Mouse (Mus musculus): ENCODE data around the gene Dlgap4. TPM values are rescaled to one million over a fixed set of nuclear protein-coding genes. Genes with fewer than 3 reads are reported as not detected.
A peak's percentile ranks its signal among the peaks of the same experiment; 100 is the strongest.

The Dlgap4 gene
- polyA plus RNA-seq, 1 experiment from 2014 or later: 56.3 TPM

DNA sequence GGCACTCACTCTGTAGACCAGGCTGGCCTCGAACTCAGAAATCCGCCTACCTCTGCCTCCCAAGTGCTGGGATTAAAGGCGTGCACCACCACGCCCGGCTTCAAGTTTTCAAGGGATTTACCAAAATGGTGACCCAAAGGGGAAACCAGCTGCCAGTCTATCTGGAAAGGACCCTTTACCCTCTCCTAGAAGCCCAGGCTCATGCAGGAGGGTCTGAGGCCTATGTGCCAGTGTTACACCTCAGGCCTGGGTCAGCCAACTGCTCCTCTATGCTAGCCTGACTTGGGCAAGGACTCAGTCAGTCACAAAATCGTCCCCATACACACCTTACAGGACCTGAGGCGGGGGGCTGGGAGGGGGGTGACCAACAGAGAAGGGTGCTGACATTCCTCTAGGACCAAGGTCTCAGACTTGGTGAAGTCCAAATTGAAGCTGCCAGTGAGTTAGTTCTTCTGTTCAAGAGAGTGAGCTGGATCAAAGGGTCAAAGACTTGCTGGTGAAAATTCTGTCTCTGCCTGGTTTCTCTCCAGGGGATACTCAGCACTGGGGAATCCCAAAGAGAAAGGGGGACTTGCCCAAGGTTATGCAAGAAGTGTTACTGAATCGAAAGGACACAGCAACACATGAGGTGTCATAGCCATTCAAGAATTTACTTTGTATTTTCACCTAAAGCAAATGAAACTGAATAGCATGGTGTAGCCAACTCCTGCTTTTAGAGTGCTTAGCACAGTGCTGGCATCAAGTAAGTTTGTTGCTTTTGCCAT lies 106.2 kb downstream of the Dlgap4 start:
- Histone ChIP-seq H3K9ac (peak overlapping the region; percentile 83), H3K9me3 (no peaks in the 10 kb centered on the region), H3K36me3 (no peaks in the 10 kb centered on the region), H3K27ac (peak overlapping the region; percentile 77), H3K4me2 (peak overlapping the region; percentile 87), H3K4me1 (peaks cover 49% of the 10 kb centered on the region), H3K27me3 (replicated peaks) (no peaks in the 10 kb centered on the region), H3K4me3 (replicated peaks) (peak overlapping the region; percentile 82)
- 86% methylated on average over 8 of the region's 8 CpGs for whole genome bisulfite sequencing
- ATAC-seq (ENCODE audit: insufficient read depth, low FRiP score, low read depth): no peak

- H3K27me3 ChIP-seq (replicated peaks): no peaks in the 10 kb centered on the region
- H3K4me1 ChIP-seq: peaks cover 55% of the 10 kb centered on the region
- no peaks in the 10 kb centered on the region for H3K9me3 ChIP-seq
- ATAC-seq (ENCODE audit: insufficient read depth, low FRiP score, low read depth): peak; percentile 2; the same call in 1 of the 2 replicates
- H3K27ac ChIP-seq: peak overlapping the region; percentile 77
- no peaks in the 10 kb centered on the region for H3K36me3 ChIP-seq
- peak overlapping the region; percentile 83 for H3K9ac ChIP-seq
- H3K4me3 ChIP-seq (replicated peaks): peak overlapping the region; percentile 82
- H3K4me2 ChIP-seq: peak overlapping the region; percentile 87
- 2% methylated on average over 10 of the region's 10 CpGs for WGBS
Measured at GRCm38 (mm10) chr2:156720313-156720674, 106.8 kb downstream of the Dlgap4 start.

DNA sequence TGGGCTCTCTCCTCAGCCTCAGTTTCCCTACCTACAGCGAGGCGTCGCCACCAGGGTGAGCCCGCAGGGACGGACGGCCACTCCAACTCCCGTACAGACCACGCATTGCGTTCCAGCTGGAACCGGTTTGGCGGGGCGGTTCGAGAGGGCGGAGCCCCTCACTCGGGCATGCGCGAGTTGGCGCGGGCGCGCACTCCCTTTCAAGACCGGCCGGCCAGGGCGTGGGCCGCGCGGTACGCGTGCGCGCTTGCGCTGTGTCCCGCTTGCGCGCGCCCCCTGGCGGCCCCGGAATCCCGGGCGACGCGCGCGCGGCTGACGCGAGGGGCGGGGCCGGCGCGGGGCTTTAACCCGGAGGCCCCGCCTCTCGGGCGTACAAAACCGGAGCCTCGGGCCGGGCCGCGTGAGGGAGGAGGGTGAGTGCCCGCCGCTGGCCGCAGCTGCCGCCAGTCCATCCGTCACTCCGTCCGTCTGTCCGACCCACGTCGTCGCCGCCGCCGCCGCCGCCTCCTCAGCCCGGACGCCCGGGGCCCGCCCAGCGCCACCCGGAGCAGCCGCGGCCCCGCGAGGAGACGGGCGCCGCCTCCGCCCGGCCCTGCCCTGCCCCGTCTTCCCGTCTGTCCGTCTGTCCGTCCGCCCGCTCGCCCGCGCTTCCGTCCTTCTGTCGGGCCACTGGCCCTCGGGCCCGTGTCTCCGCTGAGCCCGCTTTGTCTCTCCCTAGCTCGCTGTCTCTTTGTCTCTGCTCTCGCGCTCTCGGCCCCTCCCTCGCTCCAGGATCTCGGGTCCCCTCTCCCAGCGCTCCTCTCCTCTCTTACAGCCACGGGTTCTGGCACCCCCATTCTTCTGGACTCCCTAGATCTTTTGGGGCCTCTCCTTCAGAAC lies 107.4 kb downstream of the Dlgap4 start:
- peak overlapping the region; percentile 82 for H3K4me3 ChIP-seq (replicated peaks)
- peak overlapping the region; percentile 87 for H3K9ac ChIP-seq
- H3K27ac ChIP-seq: peak overlapping the region; percentile 82
- peaks cover 61% of the 10 kb centered on the region for H3K4me1 ChIP-seq
- under 1% methylated on average over 103 of the region's 114 CpGs for WGBS
- no peaks in the 10 kb centered on the region for H3K27me3 ChIP-seq (replicated peaks)
- ATAC-seq (ENCODE audit: insufficient read depth, low FRiP score, low read depth): peak; percentile 93
- H3K36me3 ChIP-seq: no peaks in the 10 kb centered on the region
- no peaks in the 10 kb centered on the region for H3K9me3 ChIP-seq
- H3K4me2 ChIP-seq: peak overlapping the region; percentile 87

DNA sequence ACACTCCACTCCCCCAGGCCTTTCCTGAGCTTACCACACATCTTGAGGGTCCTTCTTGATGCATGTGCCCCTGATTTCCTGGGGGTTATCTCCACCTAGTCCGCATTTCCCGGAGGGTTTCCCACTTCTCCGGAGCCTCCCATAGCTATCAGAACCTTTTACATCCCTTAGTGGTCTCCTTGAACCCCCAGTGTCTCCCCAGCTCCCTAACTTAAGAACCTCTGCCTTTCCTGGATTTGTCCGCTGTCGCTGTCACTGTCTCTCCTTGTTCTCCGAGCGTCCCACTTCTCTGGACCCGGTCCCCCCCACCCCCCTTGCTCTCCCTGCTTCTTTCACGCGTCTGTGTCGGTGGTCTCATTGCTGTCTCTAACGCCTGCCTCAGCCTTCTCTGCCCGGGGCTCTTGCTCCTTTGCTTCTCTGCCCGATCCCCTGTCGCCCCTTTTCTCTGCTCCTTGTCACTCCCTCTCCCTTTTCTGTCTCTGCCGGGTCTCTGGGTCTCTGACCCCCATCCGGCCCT lies 108.1 kb downstream of the Dlgap4 start:
- under 1% methylated on average over 17 of the region's 17 CpGs for WGBS
- peak overlapping the region; percentile 82 for H3K27ac ChIP-seq
- H3K9me3 ChIP-seq: no peaks in the 10 kb centered on the region
- H3K4me3 ChIP-seq (replicated peaks): peak overlapping the region; percentile 82
- H3K27me3 ChIP-seq (replicated peaks): no peaks in the 10 kb centered on the region
- no peaks in the 10 kb centered on the region for H3K36me3 ChIP-seq
- peak overlapping the region; percentile 87 for H3K9ac ChIP-seq
- peaks cover 68% of the 10 kb centered on the region for H3K4me1 ChIP-seq
- ATAC-seq (ENCODE audit: insufficient read depth, low FRiP score, low read depth): no peak
- peak overlapping the region; percentile 87 for H3K4me2 ChIP-seq

- peak overlapping the region; percentile 87 for H3K4me2 ChIP-seq
- peak overlapping the region; percentile 82 for H3K4me3 ChIP-seq (replicated peaks)
- no peaks in the 10 kb centered on the region for H3K9me3 ChIP-seq
- H3K27me3 ChIP-seq (replicated peaks): no peaks in the 10 kb centered on the region
- WGBS: 0% methylated on average over 15 of the region's 15 CpGs
- peak overlapping the region; percentile 71 for H3K27ac ChIP-seq
- H3K4me1 ChIP-seq: peaks cover 71% of the 10 kb centered on the region
- H3K36me3 ChIP-seq: no peaks in the 10 kb centered on the region
- ATAC-seq (ENCODE audit: insufficient read depth, low FRiP score, low read depth): no peak
- H3K9ac ChIP-seq: peak overlapping the region; percentile 87
Measured at GRCm38 (mm10) chr2:156722071-156722575, 108.6 kb downstream of the Dlgap4 start.

GRCm38 (mm10) chr2:156722752-156723151 lies 109.2 kb downstream of the Dlgap4 start:
- 0 out of 2 replicates have a peak overlapping the region, but pooled peaks have one; percentile 12 for H3K9ac ChIP-seq
- 55% methylated on average over 5 of the region's 5 CpGs for WGBS
- no peaks in the 10 kb centered on the region for H3K36me3 ChIP-seq
- no peaks in the 10 kb centered on the region for H3K27me3 ChIP-seq (replicated peaks)
- no peak for ATAC-seq (ENCODE audit: insufficient read depth, low FRiP score, low read depth)
- H3K27ac ChIP-seq: no peak overlapping the region
- H3K4me2 ChIP-seq: peak overlapping the region; percentile 87
- H3K9me3 ChIP-seq: no peaks in the 10 kb centered on the region
- H3K4me1 ChIP-seq: peaks cover 65% of the 10 kb centered on the region
- peak overlapping the region; percentile 82 for H3K4me3 ChIP-seq (replicated peaks)

DNA sequence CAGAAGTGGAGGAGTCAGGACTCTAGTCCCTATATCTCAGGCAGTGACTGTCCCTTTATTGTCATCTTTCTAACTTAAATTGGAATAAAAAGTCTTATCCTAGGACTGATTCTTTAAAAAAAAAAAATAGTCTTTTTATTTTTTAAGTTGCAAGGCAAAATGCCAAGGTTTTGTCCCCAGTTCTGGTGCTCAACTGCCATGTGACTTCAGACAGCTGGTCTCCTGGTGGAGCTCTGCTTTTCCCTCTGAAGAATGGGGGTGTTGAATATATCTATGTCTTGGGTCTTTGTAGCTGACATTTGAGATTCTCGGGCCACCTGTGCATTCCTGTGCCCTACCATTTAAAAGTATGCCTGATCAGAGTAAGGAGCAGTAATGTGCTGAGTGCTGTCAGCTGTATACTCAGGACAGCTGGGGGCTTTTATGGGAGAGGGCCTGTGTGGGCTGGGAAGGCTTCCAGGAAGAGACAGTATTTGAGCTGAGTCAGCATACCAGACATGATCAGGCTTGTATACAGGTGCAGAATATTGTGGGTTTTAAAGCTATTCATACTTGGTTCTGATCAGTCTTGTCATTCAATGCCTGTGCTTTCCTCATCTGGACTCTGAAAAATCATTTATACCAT lies 110.5 kb downstream of the Dlgap4 start:
- 42% methylated on average over 1 of the region's 1 CpGs for WGBS
- Histone ChIP-seq H3K9me3 (no peaks in the 10 kb centered on the region), H3K9ac (no peak overlapping the region), H3K27me3 (replicated peaks) (no peaks in the 10 kb centered on the region), H3K4me3 (replicated peaks) (no peak overlapping the region), H3K4me2 (no peak overlapping the region), H3K27ac (no peak overlapping the region), H3K4me1 (peaks cover 55% of the 10 kb centered on the region), H3K36me3 (no peaks in the 10 kb centered on the region; the same call in 1 of the 2 replicates)
- ATAC-seq (ENCODE audit: insufficient read depth, low FRiP score, low read depth): no peak

- Histone ChIP-seq H3K36me3 (no peaks in the 10 kb centered on the region; the same call in 1 of the 2 replicates), H3K27ac (no peak overlapping the region), H3K4me2 (no peak overlapping the region), H3K9me3 (no peaks in the 10 kb centered on the region), H3K4me1 (peaks cover 49% of the 10 kb centered on the region), H3K9ac (no peak overlapping the region), H3K4me3 (replicated peaks) (no peak overlapping the region), H3K27me3 (replicated peaks) (no peaks in the 10 kb centered on the region)
- WGBS: 78% methylated on average over 4 of the region's 4 CpGs
- ATAC-seq (ENCODE audit: insufficient read depth, low FRiP score, low read depth): no peak
Measured at GRCm38 (mm10) chr2:156724871-156725270, 111.4 kb downstream of the Dlgap4 start.

DNA sequence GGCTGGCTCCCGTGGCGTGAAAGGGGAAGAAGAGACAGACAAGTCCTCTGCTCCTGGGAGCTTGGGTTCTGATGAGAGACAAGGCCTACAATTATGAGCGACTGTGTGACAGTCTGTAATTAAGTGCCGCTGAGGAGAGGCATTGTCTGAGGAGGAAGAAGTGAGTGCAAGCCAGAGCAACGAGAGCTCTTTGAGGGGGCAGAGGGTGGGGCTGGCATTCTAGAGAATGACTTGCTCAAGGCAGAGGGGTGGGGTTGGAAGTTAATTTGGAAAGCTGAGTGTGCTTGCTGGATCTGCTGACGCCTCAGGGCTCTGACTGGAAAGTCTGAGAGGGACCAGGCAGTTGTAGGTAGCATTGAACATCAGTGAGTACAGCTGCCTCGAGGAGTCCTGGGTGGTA lies 112.8 kb downstream of the Dlgap4 start:
- no peaks in the 10 kb centered on the region for H3K27me3 ChIP-seq (replicated peaks)
- no peak overlapping the region for H3K9ac ChIP-seq
- H3K4me1 ChIP-seq: peaks cover 53% of the 10 kb centered on the region
- ATAC-seq (ENCODE audit: insufficient read depth, low FRiP score, low read depth): no peak
- H3K27ac ChIP-seq: peak overlapping the region; percentile 67
- H3K4me2 ChIP-seq: 0 out of 2 replicates have a peak overlapping the region, but pooled peaks have one; percentile 23
- no peak overlapping the region for H3K4me3 ChIP-seq (replicated peaks)
- 31% methylated on average over 7 of the region's 7 CpGs for WGBS
- no peaks in the 10 kb centered on the region for H3K9me3 ChIP-seq
- H3K36me3 ChIP-seq: no peaks in the 10 kb centered on the region; the same call in 1 of the 2 replicates

GRCm38 (mm10) chr2:156726878-156727277 lies 113.4 kb downstream of the Dlgap4 start:
- 36% methylated on average over 3 of the region's 3 CpGs for WGBS

More at GRCm38 (mm10) chr2:156726878-156727277, 113.4 kb downstream of the Dlgap4 start:
- no peaks in the 10 kb centered on the region for H3K9me3 ChIP-seq
- H3K4me2 ChIP-seq: peak overlapping the region; percentile 23; the same call in 1 of the 2 replicates
- H3K4me1 ChIP-seq: peaks cover 59% of the 10 kb centered on the region
- H3K9ac ChIP-seq: no peak overlapping the region
- H3K36me3 ChIP-seq: no peaks in the 10 kb centered on the region; the same call in 1 of the 2 replicates
- peak overlapping the region; percentile 67 for H3K27ac ChIP-seq
- H3K4me3 ChIP-seq (replicated peaks): no peak overlapping the region
- ATAC-seq (ENCODE audit: insufficient read depth, low FRiP score, low read depth): no peak
- H3K27me3 ChIP-seq (replicated peaks): no peaks in the 10 kb centered on the region
